Mouse (Mus musculus) urinary bladder, postnatal 36 days (tissue): Measurements from ENCODE around the gene Olfr267.

Source experiments
- DNase-seq, 2 experiments: peaks; one replicate each; pipeline ENCODE4 v3.0.0; 2022; ENCODE audit warnings: low spot score in 2 of 2, mixed read lengths in 1 of 2

Gene Olfr267

GRCm38 (mm10) chr4:58787616-58788015 is at the start of gene Olfr267:
Gene Olfr267 (minus strand): TSS chr4:58787716.
- no peak for DNase-seq

GRCm38 (mm10) chr4:58832908-58833307 is 45.4 kb upstream of the Olfr267 start:
- no peak for DNase-seq

- DNase-seq, result no peak
These were observed 38.4 kb upstream of the Olfr267 start for GRCm38 (mm10) chr4:58825921-58826320.

- DNase-seq, result no peak
These were observed 857 bp downstream of the Olfr267 start for GRCm38 (mm10) chr4:58786659-58787058.

GRCm38 (mm10) chr4:58763417-58763816 is 24.1 kb downstream of the Olfr267 start:
- no peak for DNase-seq

GRCm38 (mm10) chr4:58749510-58749909 is 38.0 kb downstream of the Olfr267 start:
- no peak for DNase-seq

- peak; percentile 41 to 57 for DNase-seq
These were observed 38.4 kb downstream of the Olfr267 start for GRCm38 (mm10) chr4:58749101-58749500.

- no peak for DNase-seq
These were observed 41.8 kb downstream of the Olfr267 start for GRCm38 (mm10) chr4:58745583-58746222.

- DNase-seq, result no peak
These were observed 50.5 kb downstream of the Olfr267 start for GRCm38 (mm10) chr4:58736867-58737633.
